8 mouse cellular contexts compared by ENCODE assay signal in genomic region chr15:79261757-79262156, GRCm38 (mm10). TPM values are rescaled to one million over a fixed set of nuclear protein-coding genes. Genes with fewer than 3 reads are reported as not detected.
DNase-seq lines count a peak whose midpoint lies in the region; ATAC-seq lines count a peak whose summit lies in the region.

No protein-coding gene starts in this region.

- H3K9ac ChIP-seq in liver, embryonic 11.5 days (ENCODE audit: low read depth, low read length), result 0 out of 2 replicates have a peak overlapping the region, but pooled peaks have one; percentile 7
- H3K9ac ChIP-seq in embryonic facial prominence, embryonic 14.5 days (ENCODE audit: low read depth, low read length), result peak overlapping the region; percentile 76
- H3K9ac ChIP-seq in intestine, embryonic 16.5 days (ENCODE audit: low read depth, low read length), result peak overlapping the region; percentile 79
- H3K9ac ChIP-seq in neural tube, embryonic 14.5 days (replicated peaks; ENCODE audit: low read depth, low read length), result peak overlapping the region; percentile 72

- peaks cover 62% of the 10 kb centered on the region for H3K27me3 ChIP-seq in liver, embryonic 11.5 days (replicated peaks; ENCODE audit: control insufficient read depth, insufficient read depth, low read length)
- peaks cover 22% of the 10 kb centered on the region for H3K27me3 ChIP-seq in embryonic facial prominence, embryonic 14.5 days (replicated peaks; ENCODE audit: control insufficient read depth, insufficient read depth, low read length)
- H3K27me3 ChIP-seq in intestine, embryonic 16.5 days (replicated peaks; ENCODE audit: control insufficient read depth, insufficient read depth, low read length), result peaks cover 3% of the 10 kb centered on the region; the same call in 1 of the 2 replicates
- peaks cover 32% of the 10 kb centered on the region for H3K27me3 ChIP-seq in neural tube, embryonic 14.5 days (ENCODE audit: control insufficient read depth, insufficient read depth, low read length)

- H3K4me1 ChIP-seq in liver, embryonic 11.5 days (replicated peaks; ENCODE audit: control insufficient read depth, insufficient read depth, low read length), result peaks cover 7% of the 10 kb centered on the region
- 0 out of 2 replicates have a peak, but pooled peaks cover 7% of the 10 kb centered on the region for H3K4me1 ChIP-seq in embryonic facial prominence, embryonic 14.5 days (ENCODE audit: control insufficient read depth, insufficient read depth, low read length)
- H3K4me1 ChIP-seq in intestine, embryonic 16.5 days (ENCODE audit: control insufficient read depth, insufficient read depth, low read length), result peaks cover 11% of the 10 kb centered on the region
- H3K4me1 ChIP-seq in neural tube, embryonic 14.5 days (ENCODE audit: control insufficient read depth, insufficient read depth, low read length), result peaks cover 9% of the 10 kb centered on the region

- WGBS in liver, embryonic 11.5 days, result 2% methylated on average over 28 of the region's 28 CpGs
- WGBS in embryonic facial prominence, embryonic 14.5 days, result 0% methylated on average over 10 of the region's 28 CpGs
- 0% methylated on average over 21 of the region's 28 CpGs for WGBS in intestine, embryonic 16.5 days
- WGBS in neural tube, embryonic 14.5 days, result under 1% methylated on average over 22 of the region's 28 CpGs

- ATAC-seq in liver, embryonic 11.5 days (replicated peaks; ENCODE audit: low FRiP score), result peak; percentile 41; the same call in 1 of the 2 replicates
- peak; percentile 30 for ATAC-seq in embryonic facial prominence, embryonic 14.5 days (ENCODE audit: low read depth)
- peak; percentile 34 for ATAC-seq in intestine, embryonic 16.5 days
- peak; percentile 44; the same call in 1 of the 2 replicates for ATAC-seq in neural tube, embryonic 14.5 days (ENCODE audit: low read depth)

- DNase-seq in liver, embryonic 11.5 days (ENCODE audit: low spot score), result no peak
- DNase-seq in liver, result no peak
- peak; percentile 33 for DNase-seq in embryonic facial prominence, embryonic 14.5 days (ENCODE audit: low spot score)
- no peak for DNase-seq in cerebellum, postnatal 14 days
- DNase-seq in spleen, postnatal 36 days (ENCODE audit: low spot score in 2 of 2), result no peak
- no peak for DNase-seq in cerebellum, adult 18-20 months

- H3K9me3 ChIP-seq in liver, embryonic 11.5 days (ENCODE audit: control insufficient read depth, low read length), result no peaks in the 10 kb centered on the region
- H3K9me3 ChIP-seq in embryonic facial prominence, embryonic 14.5 days (ENCODE audit: control insufficient read depth, low read length), result no peaks in the 10 kb centered on the region
- H3K9me3 ChIP-seq in intestine, embryonic 16.5 days (ENCODE audit: control insufficient read depth, low read length), result no peaks in the 10 kb centered on the region
- H3K9me3 ChIP-seq in neural tube, embryonic 14.5 days (ENCODE audit: control insufficient read depth, low read length), result no peaks in the 10 kb centered on the region

- peak overlapping the region; percentile 95 for H3K4me2 ChIP-seq in liver, embryonic 11.5 days
- peak overlapping the region; percentile 100 for H3K4me2 ChIP-seq in embryonic facial prominence, embryonic 14.5 days (ENCODE audit: low read depth, low read length)
- H3K4me2 ChIP-seq in intestine, embryonic 16.5 days (ENCODE audit: low read depth, low read length), result peak overlapping the region; percentile 100
- peak overlapping the region; percentile 94 for H3K4me2 ChIP-seq in neural tube, embryonic 14.5 days (ENCODE audit: low read depth, low read length)

- H3K4me3 ChIP-seq in liver, embryonic 11.5 days (ENCODE audit: low read depth, low read length), result peak overlapping the region; percentile 60
- H3K4me3 ChIP-seq in embryonic facial prominence, embryonic 14.5 days (ENCODE audit: low read depth, low read length), result peak overlapping the region; percentile 68
- H3K4me3 ChIP-seq in intestine, embryonic 16.5 days (ENCODE audit: low read length), result peak overlapping the region; percentile 66
- H3K4me3 ChIP-seq in neural tube, embryonic 14.5 days (ENCODE audit: low read depth, low read length), result peak overlapping the region; percentile 47

- H3K36me3 ChIP-seq in liver, embryonic 11.5 days (ENCODE audit: control insufficient read depth, insufficient read depth, low read length), result no peaks in the 10 kb centered on the region
- no peaks in the 10 kb centered on the region for H3K36me3 ChIP-seq in embryonic facial prominence, embryonic 14.5 days (ENCODE audit: control insufficient read depth, insufficient read depth, low read length)
- no peaks in the 10 kb centered on the region for H3K36me3 ChIP-seq in intestine, embryonic 16.5 days (ENCODE audit: control insufficient read depth, insufficient read depth, low read length)
- no peaks in the 10 kb centered on the region for H3K36me3 ChIP-seq in neural tube, embryonic 14.5 days (ENCODE audit: control insufficient read depth, insufficient read depth, low read length)

- no peak overlapping the region for H3K27ac ChIP-seq in liver, embryonic 11.5 days (ENCODE audit: low read depth, low read length)
- H3K27ac ChIP-seq in embryonic facial prominence, embryonic 14.5 days (replicated peaks; ENCODE audit: low read depth, low read length), result peak overlapping the region; percentile 33; the same call in 1 of the 2 replicates
- H3K27ac ChIP-seq in intestine, embryonic 16.5 days (ENCODE audit: low read length), result peak overlapping the region; percentile 23; the same call in 1 of the 2 replicates
- no peak overlapping the region for H3K27ac ChIP-seq in neural tube, embryonic 14.5 days (ENCODE audit: low read depth, low read length)

RNA-seq across cellular contexts. Expression of gene Slc16a8, which starts 7.2 kb away (rescaled TPM):
- 0.12 TPM in 1 of 2 replicates, not detected in the other for polyA plus RNA-seq in liver, embryonic 11.5 days (2014; fragmentation: Nextera tagmentation; extraction: Ambion mirVana)
- polyA plus RNA-seq in embryonic facial prominence, embryonic 14.5 days (2014; fragmentation: Nextera tagmentation; extraction: Ambion mirVana), result 0.28 and 0.29 TPM in 2 replicates
- polyA plus RNA-seq in intestine, embryonic 16.5 days (2015; fragmentation: Nextera tagmentation; extraction: Ambion mirVana), result 0.07 TPM in 1 of 2 replicates, not detected in the other
- polyA plus RNA-seq in neural tube, embryonic 14.5 days (2014; fragmentation: Nextera tagmentation; extraction: Ambion mirVana), result 0.21 and 0.35 TPM in 2 replicates

RNA-seq across cellular contexts. Expression of gene Baiap2l2, which starts 23.6 kb away (rescaled TPM):
- 2.9 and 4.6 TPM in 2 replicates for polyA plus RNA-seq in liver, embryonic 11.5 days (2014; fragmentation: Nextera tagmentation; extraction: Ambion mirVana)
- polyA plus RNA-seq in embryonic facial prominence, embryonic 14.5 days (2014; fragmentation: Nextera tagmentation; extraction: Ambion mirVana), result 5.6 and 6.9 TPM in 2 replicates
- 13.6 and 17.9 TPM in 2 replicates for polyA plus RNA-seq in intestine, embryonic 16.5 days (2015; fragmentation: Nextera tagmentation; extraction: Ambion mirVana)
- 1.7 and 2.3 TPM in 2 replicates for polyA plus RNA-seq in neural tube, embryonic 14.5 days (2014; fragmentation: Nextera tagmentation; extraction: Ambion mirVana)

RNA-seq across cellular contexts. Expression of gene Gm49486, which starts 32.6 kb away (rescaled TPM):
- polyA plus RNA-seq in liver, embryonic 11.5 days (2014; fragmentation: Nextera tagmentation; extraction: Ambion mirVana), result 0.10 TPM in 1 of 2 replicates, not detected in the other
- 1.1 TPM in 2 replicates for polyA plus RNA-seq in embryonic facial prominence, embryonic 14.5 days (2014; fragmentation: Nextera tagmentation; extraction: Ambion mirVana)
- 0.29 and 0.32 TPM in 2 replicates for polyA plus RNA-seq in intestine, embryonic 16.5 days (2015; fragmentation: Nextera tagmentation; extraction: Ambion mirVana)
- polyA plus RNA-seq in neural tube, embryonic 14.5 days (2014; fragmentation: Nextera tagmentation; extraction: Ambion mirVana), result 1.3 and 1.5 TPM in 2 replicates

RNA-seq across cellular contexts. Expression of gene Pick1, which starts 32.8 kb away (rescaled TPM):
- polyA plus RNA-seq in liver, embryonic 11.5 days (2014; fragmentation: Nextera tagmentation; extraction: Ambion mirVana), result 13.5 and 18.0 TPM in 2 replicates
- 18.1 and 21.3 TPM in 2 replicates for polyA plus RNA-seq in embryonic facial prominence, embryonic 14.5 days (2014; fragmentation: Nextera tagmentation; extraction: Ambion mirVana)
- 51.2 and 56.2 TPM in 2 replicates for polyA plus RNA-seq in intestine, embryonic 16.5 days (2015; fragmentation: Nextera tagmentation; extraction: Ambion mirVana)
- 47.3 and 58.8 TPM in 2 replicates for polyA plus RNA-seq in neural tube, embryonic 14.5 days (2014; fragmentation: Nextera tagmentation; extraction: Ambion mirVana)

Comparison
In these comparisons a context has a peak if more than half of its experiments do, and no peak if none do; other contexts are left out.
1. H3K27ac ChIP-seq: peak in embryonic facial prominence, embryonic 14.5 days (single experiment) and intestine, embryonic 16.5 days (single experiment); none in liver, embryonic 11.5 days (single experiment) and neural tube, embryonic 14.5 days (single experiment).
2. H3K9ac ChIP-seq: peak in every context shown above with its lines; median percentile 79 in intestine, embryonic 16.5 days; 76 in embryonic facial prominence, embryonic 14.5 days; 72 in neural tube, embryonic 14.5 days; 7 in liver, embryonic 11.5 days.
3. Peak in every context shown above with its lines, with median percentiles within 50 percentile points of each other: ATAC-seq, H3K4me2 ChIP-seq and H3K4me3 ChIP-seq.